Mouse (Mus musculus) heart, embryonic 12.5 days (tissue): ENCODE data around the gene Cdh1. TPM values are rescaled to one million over a fixed set of nuclear protein-coding genes. Genes with fewer than 3 reads are reported as not detected.
"Not testable (repeated sequence)": the region's sequence is repeated elsewhere in the genome, so short reads cannot be mapped to it uniquely, and the experiment has no call there.

ENCODE experiments used
- ATAC-seq: fragments of 200-750 bp; cut with Nextera tagmentation; 2 replicates; pipeline ENCODE4 v1.8.0; 2017; ENCODE audit warnings: moderate TSS enrichment, moderate library complexity; ENCODE audit not compliant: insufficient number of reproducible peaks, low FRiP score
- H3K27ac ChIP-seq: fragments of 300-500 bp; sonication (generic); 2 replicates; pipeline ENCODE4 v1.5.1; 2016; ENCODE audit warnings: mild to moderate bottlenecking, moderate library complexity; ENCODE audit not compliant: poor library complexity, severe bottlenecking
- H3K27me3 ChIP-seq: fragments of 300-500 bp; sonication (generic); replicated peaks from 2 replicates; pipeline ENCODE4 v1.6.1; 2016; ENCODE audit warnings: mild to moderate bottlenecking, moderate library complexity
- H3K36me3 ChIP-seq: fragments of 300-500 bp; sonication (generic); 2 replicates; pipeline ENCODE4 v1.6.1; 2016; ENCODE audit warnings: mild to moderate bottlenecking, moderate library complexity
- H3K4me1 ChIP-seq: fragments of 300-500 bp; sonication (generic); replicated peaks from 2 replicates; pipeline ENCODE4 v1.6.1; 2016; ENCODE audit warnings: mild to moderate bottlenecking
- H3K4me2 ChIP-seq: fragments of 300-500 bp; sonication (generic); 2 replicates; pipeline ENCODE4 v1.6.1; 2016; ENCODE audit warnings: mild to moderate bottlenecking, moderate library complexity
- H3K4me3 ChIP-seq: fragments of 300-500 bp; sonication (generic); 2 replicates; pipeline ENCODE4 v1.5.1; 2016; ENCODE audit warnings: mild to moderate bottlenecking
- H3K9ac ChIP-seq: fragments of 300-500 bp; sonication (generic); 2 replicates; pipeline ENCODE4 v1.6.1; 2016; ENCODE audit warnings: mild to moderate bottlenecking, moderate library complexity
- H3K9me3 ChIP-seq: fragments of 300-500 bp; sonication (generic); replicated peaks from 2 replicates; pipeline ENCODE4 v1.6.1; 2016; ENCODE audit warnings: mild to moderate bottlenecking, moderate library complexity
- WGBS: fragments of 180-500 bp; shearing (Covaris S2); methylation state at CpG from one replicate; pipeline ENCODE4 v1.1.7; 2016; 5-methylcytosine and 5-hydroxymethylcytosine counted together
- polyA plus RNA-seq: library from polyadenylated mRNA; unstranded; fragments of >200 nt; fragmentation: Nextera tagmentation; extraction: Ambion mirVana; gene quantifications from 2 replicates; pipeline ENCODE4 v1.2.1, GENCODE M21; 2016

Gene Cdh1
- polyA plus RNA-seq, 1 experiment from 2014 or later: 1.4 TPM

DNA sequence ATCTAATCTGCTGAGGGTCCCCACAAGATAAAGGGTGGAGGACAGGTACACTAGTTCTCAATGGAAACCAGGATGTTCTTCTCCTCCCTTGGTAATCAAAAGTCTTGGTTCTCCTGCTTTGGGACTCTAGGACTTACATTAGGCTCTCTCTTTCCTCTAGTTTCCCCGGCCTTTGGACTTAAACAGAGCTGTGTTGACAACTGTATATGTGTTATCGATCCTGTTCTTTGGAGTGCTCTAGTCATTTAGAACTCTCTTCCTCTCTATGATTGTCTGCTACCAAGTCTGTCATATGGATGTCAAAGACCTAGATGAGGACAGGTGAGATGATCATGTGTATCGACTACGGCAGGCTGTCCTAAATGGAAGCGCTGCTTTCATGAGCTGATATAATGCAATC lies 6.1 kb upstream of the Cdh1 start:
- no peak overlapping the region for H3K27ac ChIP-seq
- H3K9me3 ChIP-seq: no peaks in the 10 kb centered on the region
- no peak overlapping the region for H3K4me2 ChIP-seq
- no peaks in the 10 kb centered on the region for H3K4me1 ChIP-seq
- no peak for ATAC-seq
- no peak overlapping the region for H3K9ac ChIP-seq
- H3K36me3 ChIP-seq: no peaks in the 10 kb centered on the region
- peaks cover 24% of the 10 kb centered on the region for H3K27me3 ChIP-seq
- WGBS: 89% methylated on average over 5 of the region's 5 CpGs
- no peak overlapping the region for H3K4me3 ChIP-seq

DNA sequence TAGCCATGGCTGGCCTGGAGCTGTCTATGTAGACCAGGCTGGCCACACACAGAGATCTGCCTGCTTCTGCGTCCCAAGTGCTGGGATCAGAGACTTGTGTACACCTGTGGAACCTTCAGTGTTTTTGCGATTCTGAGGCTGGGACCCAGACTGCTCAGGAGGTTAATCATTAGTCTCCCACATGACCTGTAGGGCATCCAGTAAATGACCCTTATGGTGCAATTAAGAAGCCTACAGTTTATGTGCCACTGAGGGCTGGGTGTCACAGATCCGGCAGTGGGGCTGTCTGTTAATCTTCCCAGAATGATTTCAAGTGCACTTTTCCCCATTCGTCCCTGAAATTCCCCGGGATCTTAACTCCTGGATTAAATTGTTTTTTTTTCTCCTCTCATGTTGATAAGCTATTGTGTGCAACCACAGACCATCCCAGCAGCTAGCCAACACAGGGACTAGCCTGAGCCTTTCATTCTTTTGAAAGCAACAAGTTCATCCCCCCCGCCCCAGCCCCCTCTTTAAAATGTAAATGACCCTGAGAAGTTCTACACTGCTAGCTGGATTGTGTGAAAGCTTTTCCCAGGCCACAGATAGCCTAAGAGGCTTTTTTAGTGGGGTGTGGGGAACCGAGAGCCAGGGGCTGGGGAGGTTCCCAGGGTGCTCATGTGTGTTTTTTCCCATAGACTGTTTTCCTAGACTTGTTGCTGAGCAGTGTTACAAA lies 3.7 kb upstream of the Cdh1 start:
- WGBS: 32% methylated on average over 7 of the region's 7 CpGs
- Histone ChIP-seq H3K9me3 (no peaks in the 10 kb centered on the region), H3K4me2 (no peak overlapping the region), H3K4me1 (peaks cover 15% of the 10 kb centered on the region), H3K4me3 (no peak overlapping the region), H3K27ac (no peak overlapping the region), H3K36me3 (no peaks in the 10 kb centered on the region), H3K9ac (no peak overlapping the region), H3K27me3 (peaks cover 47% of the 10 kb centered on the region)
- no peak for ATAC-seq

DNA sequence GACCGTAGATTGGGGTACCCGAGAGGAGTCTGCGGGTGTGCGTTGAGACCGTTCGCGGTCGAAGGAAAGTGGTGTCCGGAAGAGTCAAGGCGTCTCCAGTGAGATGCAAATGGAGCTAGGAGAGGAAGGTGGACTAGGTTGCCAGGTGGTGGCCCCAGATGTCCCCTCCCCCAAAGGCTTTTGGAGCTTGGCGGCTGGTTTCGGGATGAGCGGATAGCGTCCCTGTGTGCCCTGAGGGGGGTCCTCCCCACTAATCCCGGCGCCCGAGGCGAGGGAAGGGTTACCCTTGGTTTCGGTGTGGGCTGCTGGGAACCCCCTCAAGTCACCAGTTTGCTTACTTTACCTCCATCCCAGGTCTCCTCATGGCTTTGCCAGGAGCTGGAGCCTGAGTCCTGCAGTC lies 782 bp downstream of the Cdh1 start:
- H3K27me3 ChIP-seq: peaks cover 78% of the 10 kb centered on the region
- no peak overlapping the region for H3K27ac ChIP-seq
- H3K9ac ChIP-seq: peak overlapping the region; percentile 49; the same call in 1 of the 2 replicates
- H3K9me3 ChIP-seq: no peaks in the 10 kb centered on the region
- under 1% methylated on average over 19 of the region's 19 CpGs for WGBS
- H3K4me1 ChIP-seq: peaks cover 17% of the 10 kb centered on the region
- H3K4me3 ChIP-seq: peak overlapping the region; percentile 53
- H3K4me2 ChIP-seq: peak overlapping the region; percentile 93
- ATAC-seq: no peak
- H3K36me3 ChIP-seq: no peaks in the 10 kb centered on the region

DNA sequence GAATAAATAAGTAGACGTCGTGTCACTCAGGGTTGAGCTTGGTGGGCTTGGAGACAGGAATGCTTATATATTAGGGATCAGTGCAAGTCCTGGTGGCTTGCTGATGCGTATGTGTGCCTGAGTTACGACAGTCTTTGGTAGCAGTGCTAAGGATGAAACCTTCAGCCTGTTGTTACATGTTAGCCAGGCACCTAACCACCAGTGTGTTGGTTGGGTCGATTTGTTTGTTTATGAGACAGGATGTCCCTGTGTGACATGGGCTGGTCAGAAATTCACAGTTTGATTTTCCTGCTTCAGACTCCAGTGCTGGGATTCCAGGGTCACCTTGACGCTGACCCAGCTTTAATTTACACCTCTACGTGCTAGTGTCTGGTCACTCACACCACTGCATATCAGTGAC lies 2.5 kb downstream of the Cdh1 start:
- H3K4me1 ChIP-seq: peaks cover 17% of the 10 kb centered on the region
- no peaks in the 10 kb centered on the region for H3K9me3 ChIP-seq
- ATAC-seq: no peak
- H3K36me3 ChIP-seq: no peaks in the 10 kb centered on the region
- H3K4me3 ChIP-seq: no peak overlapping the region
- 50% methylated on average over 7 of the region's 7 CpGs for WGBS
- H3K27me3 ChIP-seq: peaks cover 69% of the 10 kb centered on the region
- H3K27ac ChIP-seq: no peak overlapping the region
- H3K9ac ChIP-seq: no peak overlapping the region
- no peak overlapping the region for H3K4me2 ChIP-seq

DNA sequence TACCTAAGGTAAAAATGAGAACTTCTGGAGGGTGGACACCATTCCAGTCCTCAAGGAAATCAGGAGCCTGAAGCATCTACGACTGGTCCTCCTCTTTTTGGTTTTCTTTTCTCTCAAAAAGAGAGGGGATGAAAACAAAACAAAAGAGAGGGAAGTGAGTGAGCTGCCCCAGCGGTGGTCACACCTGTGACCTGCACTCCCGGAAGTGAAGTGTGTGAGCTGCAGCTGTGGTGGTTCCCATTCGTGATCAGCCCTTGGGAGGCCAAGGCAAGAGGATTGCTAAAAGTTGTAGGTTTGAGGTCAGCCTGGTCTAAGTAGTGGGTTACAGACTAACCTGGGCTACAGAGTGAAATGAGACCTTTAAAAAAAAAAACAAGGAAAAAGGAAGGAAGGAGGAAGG lies 3.0 kb downstream of the Cdh1 start:
- H3K27ac ChIP-seq: no peak overlapping the region
- H3K4me1 ChIP-seq: peaks cover 17% of the 10 kb centered on the region
- H3K9ac ChIP-seq: no peak overlapping the region
- H3K4me2 ChIP-seq: no peak overlapping the region
- H3K4me3 ChIP-seq: no peak overlapping the region
- 24% methylated on average over 4 of the region's 4 CpGs for WGBS
- H3K27me3 ChIP-seq: peaks cover 68% of the 10 kb centered on the region
- H3K36me3 ChIP-seq: no peaks in the 10 kb centered on the region
- ATAC-seq: no peak
- no peaks in the 10 kb centered on the region for H3K9me3 ChIP-seq

DNA sequence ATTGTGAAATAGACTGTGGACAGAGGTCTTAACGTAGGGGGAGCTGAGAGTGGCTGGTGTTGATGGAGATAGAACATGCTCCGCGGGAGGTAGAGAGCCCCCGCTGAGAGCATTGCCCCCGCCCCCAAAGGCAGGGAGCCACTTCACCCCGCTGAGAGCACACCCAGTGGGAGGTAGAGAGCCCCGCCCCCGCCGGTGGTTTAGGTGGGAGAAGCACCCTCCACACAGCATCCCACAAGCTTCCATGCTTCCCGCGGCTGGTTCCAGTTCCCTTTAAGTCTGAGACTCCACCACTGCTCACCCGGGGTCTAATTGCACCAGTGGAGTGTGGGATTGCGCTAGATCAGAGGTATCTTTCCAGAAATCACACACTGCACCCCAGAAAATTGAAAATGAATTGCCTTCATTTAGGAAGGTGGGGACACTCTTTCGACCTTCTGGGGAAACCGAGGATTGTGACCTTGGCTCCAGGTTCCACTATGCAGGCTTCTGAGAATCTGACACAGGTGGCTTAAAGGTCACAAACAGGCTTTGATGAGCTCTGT lies 3.5 kb downstream of the Cdh1 start:
- Histone ChIP-seq H3K9ac (no peak overlapping the region), H3K9me3 (no peaks in the 10 kb centered on the region), H3K4me2 (no peak overlapping the region), H3K4me1 (peaks cover 17% of the 10 kb centered on the region), H3K36me3 (no peaks in the 10 kb centered on the region), H3K27me3 (peaks cover 63% of the 10 kb centered on the region), H3K4me3 (no peak overlapping the region), H3K27ac (no peak overlapping the region)
- WGBS: 22% methylated on average over 15 of the region's 15 CpGs
- ATAC-seq: no peak

DNA sequence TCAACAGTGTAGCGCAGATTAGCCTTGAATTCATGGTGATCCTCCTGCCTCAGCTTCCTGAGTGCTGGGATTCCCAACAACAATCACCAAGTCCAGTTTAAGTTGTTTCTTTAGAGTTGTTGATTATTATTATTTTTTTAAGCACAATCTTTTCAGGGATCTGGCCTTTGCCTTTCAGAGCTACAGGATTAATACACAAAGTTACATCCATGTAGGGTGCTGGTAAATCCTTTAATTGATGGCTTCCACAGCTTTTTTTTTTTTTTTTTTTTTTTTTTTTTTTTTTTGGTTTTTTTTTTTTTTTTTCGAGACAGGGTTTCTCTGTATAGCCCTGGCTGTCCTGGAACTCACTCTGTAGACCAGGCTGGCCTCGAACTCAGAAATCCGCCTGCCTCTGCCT lies 4.6 kb downstream of the Cdh1 start:
- not testable (repeated sequence) for H3K36me3 ChIP-seq, H3K9ac ChIP-seq, H3K9me3 ChIP-seq, H3K27ac ChIP-seq, ATAC-seq, H3K4me3 ChIP-seq, H3K4me2 ChIP-seq
- Histone ChIP-seq H3K27me3 (peaks cover 52% of the 10 kb centered on the region), H3K4me1 (peaks cover 16% of the 10 kb centered on the region)
- 67% methylated on average over 4 of the region's 4 CpGs for WGBS

DNA sequence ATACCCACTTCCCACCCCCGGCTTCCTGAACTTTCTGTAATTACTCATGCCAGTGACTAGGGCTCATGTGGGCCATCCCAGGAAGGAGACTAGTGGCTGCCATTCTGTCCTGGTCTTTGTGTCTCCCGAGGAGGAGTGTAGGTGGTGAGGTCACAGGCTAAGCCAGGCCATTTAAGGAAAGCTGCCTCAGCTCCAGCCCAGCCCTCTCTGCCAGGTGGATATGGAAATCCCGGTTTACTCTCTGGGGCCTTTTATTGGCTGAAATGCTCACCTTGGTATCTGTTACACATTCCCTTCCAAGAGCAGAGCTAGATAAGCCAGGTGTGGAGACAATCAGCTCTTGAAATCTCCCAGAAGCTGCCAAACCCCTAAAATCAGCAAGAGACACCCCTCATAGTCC lies 5.3 kb downstream of the Cdh1 start:
- H3K9me3 ChIP-seq: no peaks in the 10 kb centered on the region
- no peaks in the 10 kb centered on the region for H3K36me3 ChIP-seq
- no peak for ATAC-seq
- no peak overlapping the region for H3K4me2 ChIP-seq
- no peak overlapping the region for H3K27ac ChIP-seq
- 51% methylated on average over 3 of the region's 3 CpGs for WGBS
- H3K4me3 ChIP-seq: no peak overlapping the region
- peaks cover 9% of the 10 kb centered on the region for H3K4me1 ChIP-seq
- no peak overlapping the region for H3K9ac ChIP-seq
- H3K27me3 ChIP-seq: peaks cover 45% of the 10 kb centered on the region

DNA sequence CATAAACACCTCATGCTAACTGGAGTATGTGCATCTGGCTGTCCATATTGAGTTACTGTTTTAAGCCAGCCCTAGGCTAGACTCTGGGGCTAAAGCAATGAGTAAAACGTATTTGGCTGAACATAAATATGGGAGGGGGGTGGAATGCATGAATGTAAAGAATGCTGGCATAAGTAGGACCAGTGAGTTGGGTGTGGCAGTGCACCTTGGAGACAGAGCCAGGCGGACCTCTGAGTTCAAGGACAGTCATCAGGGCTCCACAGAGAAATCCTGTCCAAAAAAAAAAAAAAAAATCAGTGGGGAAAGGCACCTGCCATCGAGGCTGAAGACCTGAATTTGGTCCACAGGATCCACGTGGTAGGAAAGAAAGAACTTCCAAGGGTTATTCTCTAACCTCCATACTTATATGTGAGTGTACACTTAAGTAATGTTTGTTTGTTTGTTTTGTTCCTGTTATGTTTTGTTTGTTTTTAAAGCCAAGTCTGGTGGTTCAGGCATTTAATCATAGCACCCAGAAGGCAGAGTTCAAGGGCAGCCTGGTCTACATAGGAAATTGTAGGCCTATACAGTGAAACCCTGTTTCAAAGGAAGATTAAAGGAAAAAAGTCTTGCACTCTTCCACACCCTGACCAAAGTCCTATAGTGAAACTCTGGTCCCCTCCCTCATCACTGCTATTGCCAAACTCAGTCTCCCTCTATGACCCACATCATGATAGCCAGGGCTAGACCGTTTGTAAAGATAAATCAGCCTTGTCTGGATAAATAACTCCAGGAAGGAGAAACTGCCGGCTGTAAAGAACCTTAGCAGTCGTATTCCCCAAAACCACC lies 6.1 kb downstream of the Cdh1 start:
- H3K27me3 ChIP-seq: peaks cover 37% of the 10 kb centered on the region
- no peak for ATAC-seq

DNA sequence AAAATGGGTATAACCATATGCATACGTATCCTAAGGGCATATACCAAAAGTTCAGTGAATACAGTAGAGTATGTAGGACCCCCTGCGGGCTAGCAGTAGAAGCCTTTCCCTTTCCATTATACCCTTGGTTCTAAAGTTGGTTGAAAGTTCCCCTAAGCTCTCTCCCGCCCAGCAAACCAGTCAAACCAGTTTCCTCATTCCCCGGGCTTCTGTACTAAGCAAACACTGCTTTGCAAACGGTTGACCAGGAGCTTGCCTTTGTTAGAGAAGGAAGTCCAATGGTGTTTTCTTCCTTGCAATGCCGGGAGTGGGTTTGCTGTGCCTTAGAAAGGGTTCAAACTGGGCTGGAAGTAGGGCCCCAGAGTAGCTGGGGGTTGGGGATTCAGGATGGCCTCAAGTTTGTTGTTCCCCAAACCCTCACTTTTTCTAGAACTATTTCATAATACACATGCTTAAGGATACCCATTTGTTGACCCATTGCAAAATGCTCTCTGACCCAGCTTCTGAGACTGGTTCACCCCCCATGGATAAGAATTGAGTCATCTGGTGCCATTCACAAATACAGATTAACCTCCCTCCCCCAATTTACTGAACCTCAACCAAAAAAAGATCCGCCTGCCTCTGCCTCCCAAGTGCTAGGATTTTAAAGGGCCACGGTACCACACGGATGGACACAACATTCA lies 7.9 kb downstream of the Cdh1 start:
- H3K27me3 ChIP-seq: peaks cover 22% of the 10 kb centered on the region
- no peak for ATAC-seq
- H3K4me1 ChIP-seq: 0 out of 2 replicates have a peak, but pooled peaks cover 2% of the 10 kb centered on the region
- H3K27ac ChIP-seq: no peak overlapping the region
- no peak overlapping the region for H3K4me3 ChIP-seq
- no peak overlapping the region for H3K9ac ChIP-seq
- H3K4me2 ChIP-seq: no peak overlapping the region
- no peaks in the 10 kb centered on the region for H3K36me3 ChIP-seq
- WGBS: 67% methylated on average over 9 of the region's 9 CpGs
- no peaks in the 10 kb centered on the region for H3K9me3 ChIP-seq

More for the DNA sequence above, 6.1 kb downstream of the Cdh1 start:
- H3K9me3 ChIP-seq: no peaks in the 10 kb centered on the region
- no peak overlapping the region for H3K4me3 ChIP-seq
- 63% methylated on average over 7 of the region's 7 CpGs for WGBS
- 0 out of 2 replicates have a peak, but pooled peaks cover 2% of the 10 kb centered on the region for H3K4me1 ChIP-seq
- H3K4me2 ChIP-seq: no peak overlapping the region
- no peaks in the 10 kb centered on the region for H3K36me3 ChIP-seq
- no peak overlapping the region for H3K9ac ChIP-seq
- no peak overlapping the region for H3K27ac ChIP-seq

DNA sequence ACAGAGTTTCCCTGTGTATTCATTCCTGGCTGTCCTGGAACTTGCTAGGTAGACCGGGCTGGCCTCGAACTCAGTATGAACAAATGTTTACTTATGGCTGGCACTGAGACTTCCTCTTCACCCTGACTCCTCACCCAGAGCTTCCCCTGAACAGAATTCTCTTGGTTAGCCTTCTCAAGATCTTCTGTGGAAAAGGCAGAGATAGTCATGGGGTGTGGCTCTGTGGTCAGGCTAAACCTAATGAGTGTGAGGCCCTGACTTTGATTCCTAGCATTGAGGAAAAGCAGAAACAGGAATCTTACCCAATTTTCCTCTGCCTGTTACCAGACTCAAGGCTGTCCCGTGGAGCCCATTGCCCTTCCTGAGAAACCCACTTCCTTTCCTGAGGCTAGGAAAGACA lies 8.9 kb downstream of the Cdh1 start:
- peaks cover 14% of the 10 kb centered on the region for H3K27me3 ChIP-seq
- WGBS: 61% methylated on average over 3 of the region's 3 CpGs
- H3K4me3 ChIP-seq: no peak overlapping the region
- no peak overlapping the region for H3K4me2 ChIP-seq
- no peaks in the 10 kb centered on the region for H3K4me1 ChIP-seq
- no peak for ATAC-seq
- H3K9ac ChIP-seq: no peak overlapping the region
- no peaks in the 10 kb centered on the region for H3K9me3 ChIP-seq
- H3K27ac ChIP-seq: no peak overlapping the region
- no peaks in the 10 kb centered on the region for H3K36me3 ChIP-seq
